Mouse (Mus musculus): ENCODE results near the gene H1foo.

- no peak for TF ChIP-seq CTCF (IDR thresholded peaks at IDR 0.05; ENCODE audit: control insufficient read depth, insufficient read depth, insufficient replicate concordance, low read depth, low read length)
- no peak for TF ChIP-seq POLR2A (IDR thresholded peaks at IDR 0.05; ENCODE audit: control insufficient read depth, low read depth, low read length)
Measured at GRCm38 (mm10) chr6:115987096-115987747, 42.5 kb downstream of the H1foo start.
